Mouse (Mus musculus) megakaryocyte-erythroid progenitor cell, adult 5-6 weeks (primary cell): Measurements from ENCODE around the gene Dennd6a. TPM values are rescaled to one million over a fixed set of nuclear protein-coding genes. Genes with fewer than 3 reads are reported as not detected.

ENCODE experiments used
- ATAC-seq: replicated peaks from 2 replicates; pipeline ENCODE4 v1.8.0; 2016; ENCODE audit warnings: mild to moderate bottlenecking, inconsistent platforms; ENCODE audit not compliant: severe bottlenecking, poor library complexity, low FRiP score, low TSS enrichment
- total RNA-seq, 2 experiments: library from RNA; stranded (forward) in 1 of 2; stranded (reverse) in 1 of 2; fragments of 200-1000, 215-1000 nt in 1 of 2; fragments of >200 nt in 1 of 2; fragmentation: Nextera tagmentation in 1 of 2; gene quantifications; 2 replicates each; pipeline ENCODE4 v1.2.3; 2014 to 2017

The Dennd6a gene
- total RNA-seq, 2 experiments from 2014 or later: 33.8 to 34.6 TPM

DNA sequence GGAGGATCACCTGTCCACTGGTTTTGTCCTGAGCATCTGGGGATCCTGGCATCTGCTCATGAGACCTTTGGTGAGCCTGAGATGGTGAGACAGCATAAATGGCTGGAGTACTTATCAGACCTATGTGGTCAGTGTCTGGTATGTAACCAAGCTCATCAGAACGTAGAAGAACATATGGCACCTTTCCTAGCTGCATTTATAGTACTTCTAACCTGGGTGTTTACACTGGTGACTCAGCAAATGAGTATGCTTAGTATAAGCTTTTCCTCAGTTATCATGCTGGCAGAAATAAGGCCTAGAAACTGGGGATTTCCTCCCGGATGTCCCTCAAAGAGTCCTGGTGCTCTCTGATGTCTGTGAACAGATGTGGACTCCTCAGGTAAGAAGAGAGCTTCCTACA is 11.4 kb upstream of the Dennd6a start:
- no peak for ATAC-seq

DNA sequence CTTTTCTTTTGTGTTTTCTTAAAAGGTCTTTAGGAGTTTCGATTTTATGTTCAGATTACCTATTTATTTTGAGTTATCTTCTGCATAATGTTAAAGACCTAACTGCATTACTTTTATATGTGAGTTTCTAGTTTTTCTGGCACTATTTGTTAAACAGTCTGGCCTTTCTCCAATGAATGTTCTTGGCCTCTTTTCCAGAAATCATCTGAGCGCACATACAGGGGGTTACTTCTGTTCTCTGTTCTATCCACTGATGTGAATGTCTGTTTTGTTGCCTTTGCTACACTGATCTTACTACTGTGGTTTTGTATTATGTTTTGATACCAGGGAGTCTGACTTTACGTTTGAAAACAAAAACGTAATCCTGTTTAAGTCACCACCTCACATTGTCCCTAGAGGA is 3.8 kb upstream of the Dennd6a start:
- no peak for ATAC-seq

DNA sequence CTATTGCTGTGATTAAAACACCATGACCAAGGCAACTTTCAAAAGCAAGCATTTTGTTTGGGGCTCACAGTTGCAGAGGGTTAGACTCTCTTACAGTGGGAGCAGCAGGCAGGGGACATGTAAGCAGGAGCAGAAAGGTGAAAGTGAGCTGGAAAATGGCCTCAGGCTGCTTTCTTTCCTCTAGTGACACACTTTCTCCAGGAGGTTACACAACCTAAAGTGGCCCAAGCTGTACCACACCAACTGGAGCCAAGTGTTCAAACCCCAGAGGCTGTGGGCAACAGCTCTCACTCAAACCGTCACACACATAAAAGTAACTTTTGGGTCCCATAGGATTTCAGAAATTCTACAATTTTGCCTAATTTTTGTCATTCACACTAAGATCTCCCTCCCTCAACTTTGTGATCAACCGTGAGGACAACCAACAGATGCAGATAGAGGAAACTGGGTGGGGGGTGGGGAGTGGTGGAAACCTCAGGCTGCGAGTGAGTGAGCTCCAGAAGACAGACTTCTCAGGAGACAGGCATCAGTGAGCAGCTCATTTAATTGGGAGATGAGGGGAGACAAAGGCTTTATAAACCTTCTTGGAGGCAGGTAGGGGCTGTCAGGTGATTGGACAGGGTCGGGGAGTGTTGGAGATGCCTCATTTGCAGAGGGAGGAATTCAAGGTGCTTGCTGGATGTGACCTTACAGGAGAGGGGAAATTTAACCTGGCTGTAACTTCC is 1.5 kb upstream of the Dennd6a start:
- no peak for ATAC-seq

DNA sequence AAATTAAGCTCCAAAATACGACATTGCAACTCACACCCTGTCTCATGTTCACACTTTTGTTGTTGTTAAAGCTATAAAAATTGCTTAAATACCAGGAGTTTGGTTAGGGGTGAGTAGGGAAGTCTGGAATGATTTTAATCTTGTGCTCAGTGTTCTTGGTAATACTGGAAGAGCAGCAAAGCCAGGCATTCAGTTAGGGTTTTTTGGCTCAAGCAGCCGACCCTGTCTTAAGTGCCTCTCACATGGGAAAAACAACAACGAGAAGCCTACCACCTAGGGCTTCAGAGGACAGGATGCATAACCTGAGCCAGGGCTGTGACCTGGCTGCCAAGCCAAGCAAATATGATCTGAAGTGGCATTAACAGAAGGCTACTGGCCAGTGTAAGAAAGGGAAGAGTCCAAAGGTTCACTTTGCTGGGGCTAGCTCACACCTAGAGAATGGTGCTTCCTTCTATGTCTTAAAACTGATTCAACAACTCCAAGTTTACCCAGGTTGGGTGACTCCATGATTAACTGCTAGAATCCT is 2.7 kb downstream of the Dennd6a start:
- ATAC-seq: no peak

DNA sequence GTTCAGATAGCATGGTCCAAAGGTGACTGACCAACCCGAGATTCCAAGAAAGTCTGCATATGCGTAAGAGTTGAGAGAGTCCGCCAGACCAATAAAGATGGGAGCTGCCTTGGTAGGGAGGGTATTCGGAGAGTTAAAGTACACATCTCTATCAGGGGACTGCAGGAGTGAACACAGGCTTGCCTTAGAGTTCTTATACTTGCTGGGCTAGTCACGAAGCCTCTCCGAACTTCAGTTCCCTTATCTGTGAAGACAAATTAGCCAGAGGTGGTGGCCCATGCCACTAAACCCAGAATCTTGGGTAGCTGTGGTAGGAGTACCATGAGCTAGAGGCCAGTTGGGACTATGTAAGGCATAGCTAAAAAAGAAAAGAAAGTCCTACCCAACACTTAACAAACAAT is 5.1 kb downstream of the Dennd6a start:
- ATAC-seq: peak; percentile 81

DNA sequence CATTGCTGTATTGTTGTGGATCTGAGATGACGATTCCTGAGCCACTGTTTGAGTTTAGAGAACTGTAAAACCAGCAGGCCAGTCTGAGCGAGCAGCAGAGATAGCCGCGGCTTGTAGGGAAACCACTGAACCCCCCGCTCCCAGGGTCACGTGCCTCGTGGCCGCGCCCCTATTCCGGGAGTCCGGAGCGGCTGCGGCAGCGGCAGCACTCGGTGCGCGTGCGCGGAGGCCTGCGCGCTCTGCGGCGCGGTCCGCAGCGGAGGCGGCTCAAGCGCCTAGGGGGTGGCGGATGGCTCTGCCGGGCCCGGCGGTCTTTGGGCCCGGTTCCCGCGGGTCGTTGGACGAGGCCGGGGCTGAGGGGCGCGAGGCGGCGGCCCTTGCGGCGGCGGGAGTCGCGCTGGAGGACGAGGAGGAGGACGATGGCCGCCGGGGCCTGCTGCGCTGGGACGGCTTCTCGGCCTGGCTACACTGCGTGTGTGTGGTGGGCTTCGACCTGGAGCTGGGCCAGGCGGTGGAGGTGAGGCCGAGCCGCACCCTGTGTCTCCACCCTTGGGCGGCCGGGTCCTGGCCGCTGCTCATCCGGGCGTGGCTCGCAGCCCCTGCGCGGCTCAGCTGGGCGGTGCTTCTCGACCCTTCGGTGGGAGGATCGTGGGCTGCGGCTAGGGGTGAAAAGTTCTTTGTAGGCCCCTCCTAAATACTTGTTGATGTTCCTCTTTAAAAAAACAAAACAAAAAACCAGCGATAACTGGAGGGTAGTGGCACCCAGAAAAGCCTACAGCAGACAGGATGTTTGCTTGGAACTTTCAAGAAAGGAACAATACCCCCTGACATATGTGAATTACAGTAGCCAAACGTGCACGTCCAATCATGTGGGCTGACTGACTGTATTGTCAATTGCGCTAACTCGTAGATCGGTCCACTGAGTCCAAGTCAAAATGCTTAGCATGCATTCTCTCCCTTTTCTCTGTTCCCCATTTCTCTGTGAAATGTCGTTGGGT is 6.0 kb downstream of the Dennd6a start:
- ATAC-seq: peak; percentile 86

DNA sequence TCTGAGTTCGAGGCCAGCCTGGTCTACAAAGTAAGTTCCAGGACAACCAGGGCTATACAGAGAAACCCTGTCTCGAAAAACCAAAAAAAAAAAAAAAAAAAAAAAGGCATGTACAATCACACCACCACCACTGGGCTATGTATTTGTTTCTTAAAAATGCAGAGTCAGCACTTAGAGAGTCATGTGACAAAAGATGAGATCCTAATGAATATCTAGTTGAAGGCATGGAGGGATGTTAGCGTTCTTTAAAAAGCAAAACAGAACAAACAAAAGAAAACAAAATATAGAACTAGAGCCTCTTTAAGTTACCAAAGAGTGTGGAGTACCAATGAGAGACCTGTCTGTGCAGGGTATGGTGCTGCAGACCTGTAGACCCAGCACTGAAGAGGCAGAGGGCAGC is 10.0 kb downstream of the Dennd6a start:
- ATAC-seq: no peak

DNA sequence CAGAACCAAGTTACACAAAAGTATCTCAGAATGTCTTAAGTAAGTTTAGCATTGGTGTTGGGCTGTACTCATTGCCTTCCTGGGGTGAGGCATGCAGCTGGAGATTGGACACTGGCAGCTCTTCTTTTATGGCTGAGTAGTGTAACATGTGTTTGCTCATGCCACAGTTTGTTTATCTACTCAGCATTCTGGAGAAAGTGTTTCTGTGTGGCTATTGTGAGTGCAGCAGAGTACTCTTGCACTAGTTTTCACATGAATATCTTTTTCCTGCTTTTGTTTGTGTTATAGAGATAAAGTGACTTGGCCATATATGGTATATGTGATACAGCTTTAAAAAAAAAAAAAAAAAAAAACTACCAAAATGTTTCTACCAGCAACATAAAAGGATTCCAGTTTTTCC is 13.5 kb downstream of the Dennd6a start:
- peak; percentile 95 for ATAC-seq

DNA sequence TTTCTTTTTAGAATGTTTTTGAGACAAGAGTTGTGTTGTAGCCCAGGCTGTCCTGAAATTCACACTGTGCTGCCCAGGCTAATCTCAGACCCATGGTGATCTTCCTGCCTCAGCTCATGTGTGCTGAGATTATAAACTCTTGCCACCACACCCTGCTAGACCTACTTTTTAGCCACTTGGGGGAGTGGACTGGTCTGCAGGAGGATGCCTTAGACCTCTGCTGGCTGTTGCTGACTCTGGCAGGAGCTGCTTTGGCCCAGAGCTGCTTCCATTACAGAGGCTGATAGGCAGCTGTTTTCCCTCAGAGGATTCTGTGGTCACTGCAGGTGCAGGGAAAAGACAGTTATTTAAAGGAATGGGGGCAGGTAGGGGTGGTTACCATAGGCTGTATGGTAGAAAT is 17.7 kb downstream of the Dennd6a start:
- ATAC-seq: peak; percentile 66

DNA sequence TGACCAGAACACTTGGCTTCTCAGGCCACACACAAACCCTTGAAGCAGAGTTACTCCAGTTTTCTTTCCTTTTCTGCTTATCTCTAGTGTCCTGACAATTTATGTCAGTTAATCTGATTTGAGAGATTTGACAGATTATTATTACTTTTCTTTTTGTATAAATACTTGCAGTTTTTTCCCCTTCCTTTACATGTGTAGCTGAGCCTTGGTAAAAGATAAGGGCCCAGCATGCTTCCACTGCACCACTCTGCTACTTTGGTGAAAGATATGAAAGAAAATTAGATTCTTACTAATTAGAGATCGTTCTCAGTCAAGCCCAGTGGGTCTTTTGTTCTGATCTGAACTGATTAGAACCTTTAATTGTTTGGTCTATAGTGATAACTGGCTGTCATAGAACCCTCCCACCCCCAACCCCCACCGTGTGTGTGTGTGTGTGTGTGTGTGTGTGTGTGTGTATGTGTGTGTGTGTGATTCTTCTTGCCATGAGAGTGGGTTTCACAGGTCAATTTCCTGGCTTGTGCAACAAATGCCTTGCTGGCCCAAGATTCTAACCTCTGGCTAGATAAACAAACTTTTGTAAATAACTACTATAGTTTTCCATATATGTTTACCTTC is 19.7 kb downstream of the Dennd6a start:
- peak; percentile 38; the same call in 1 of the 2 replicates for ATAC-seq

DNA sequence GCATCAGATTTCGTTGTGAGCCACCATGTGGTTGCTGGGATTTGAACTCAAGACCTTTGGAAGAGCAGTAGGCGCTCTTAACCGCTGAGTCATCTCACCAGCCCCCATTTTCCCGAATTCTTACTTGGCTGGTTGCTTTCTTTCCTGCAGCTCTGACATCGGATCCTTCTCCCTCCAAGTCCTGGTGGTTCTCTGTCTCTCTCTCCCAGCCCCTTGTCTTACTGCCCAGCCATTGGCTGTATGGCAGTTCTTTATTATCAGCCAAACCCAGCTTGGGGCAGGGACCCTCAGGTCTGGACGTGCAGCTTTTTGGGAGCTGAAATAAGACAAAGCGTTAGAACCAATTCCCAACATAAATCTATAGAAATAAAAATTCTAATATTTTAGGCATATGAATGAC is 21.5 kb downstream of the Dennd6a start:
- ATAC-seq: peak; percentile 64

DNA sequence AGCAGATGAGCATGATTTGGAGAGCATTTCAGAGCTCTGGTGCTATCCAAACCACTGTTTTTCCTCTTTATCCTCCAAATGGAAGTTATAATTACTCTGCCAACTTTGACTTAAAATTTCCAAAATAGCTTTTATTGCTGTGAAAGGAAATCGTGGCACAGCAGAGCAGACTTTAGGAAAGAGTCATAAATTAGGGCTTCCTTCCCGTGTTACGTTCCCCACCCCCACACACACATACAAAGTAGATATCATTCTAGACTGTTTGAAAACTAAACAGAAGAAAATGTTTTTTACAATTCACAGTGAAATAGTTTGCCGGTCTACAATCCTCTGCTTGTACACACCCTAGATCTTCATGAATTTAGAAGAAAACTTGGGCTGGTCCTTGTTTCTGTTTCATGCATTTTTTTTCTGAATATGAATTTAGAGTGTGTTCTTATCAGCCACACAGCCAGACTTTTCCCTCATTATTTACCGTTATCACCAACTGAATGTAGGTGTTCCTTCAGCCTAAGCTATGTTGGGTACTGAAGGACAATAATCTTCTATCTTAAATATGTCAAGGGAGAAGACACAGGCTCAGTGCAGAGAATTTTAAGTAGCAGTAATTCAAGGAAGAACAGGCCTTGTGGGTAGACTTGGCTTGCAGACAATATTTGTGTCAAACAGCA is 22.2 kb downstream of the Dennd6a start:
- peak; percentile 58 for ATAC-seq

DNA sequence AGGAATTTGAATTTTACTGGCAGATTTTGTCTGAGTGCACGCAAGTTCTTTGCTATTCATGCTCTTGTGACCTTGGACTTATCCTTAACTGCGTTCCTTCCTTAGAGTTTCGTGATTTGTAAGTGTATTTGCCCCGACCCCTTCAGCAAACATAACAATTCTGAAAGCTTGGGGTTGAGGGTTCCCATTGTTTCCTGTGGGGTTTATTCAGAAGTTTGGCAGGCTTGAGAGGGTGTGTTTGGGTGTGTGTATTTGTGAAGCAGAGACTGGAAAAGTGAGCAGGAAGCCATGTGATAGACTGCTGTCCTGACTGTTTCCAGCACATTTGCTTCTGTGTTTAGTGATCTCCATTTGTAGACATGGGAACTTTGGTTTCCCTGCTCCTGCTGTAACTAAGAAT is 31.7 kb downstream of the Dennd6a start:
- no peak for ATAC-seq

DNA sequence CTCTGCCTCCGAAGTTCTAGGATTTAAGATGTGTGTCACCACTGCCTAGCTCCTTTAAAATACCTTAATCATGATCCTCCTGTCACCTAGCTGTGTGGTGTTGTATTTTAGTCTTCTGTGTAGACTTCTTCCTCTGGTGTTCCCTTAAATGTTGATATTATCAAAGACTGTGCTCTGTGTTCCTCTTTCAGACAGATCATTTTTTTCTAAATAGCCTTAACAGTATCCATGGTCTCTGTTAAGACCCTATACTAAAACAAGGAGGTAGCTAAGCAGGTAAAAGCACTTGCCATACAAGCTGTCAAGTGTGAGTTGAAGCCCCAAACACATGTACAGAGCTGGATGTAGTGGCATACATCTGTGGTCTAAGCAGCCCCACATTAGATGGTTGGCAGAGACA is 36.0 kb downstream of the Dennd6a start:
- no peak for ATAC-seq

DNA sequence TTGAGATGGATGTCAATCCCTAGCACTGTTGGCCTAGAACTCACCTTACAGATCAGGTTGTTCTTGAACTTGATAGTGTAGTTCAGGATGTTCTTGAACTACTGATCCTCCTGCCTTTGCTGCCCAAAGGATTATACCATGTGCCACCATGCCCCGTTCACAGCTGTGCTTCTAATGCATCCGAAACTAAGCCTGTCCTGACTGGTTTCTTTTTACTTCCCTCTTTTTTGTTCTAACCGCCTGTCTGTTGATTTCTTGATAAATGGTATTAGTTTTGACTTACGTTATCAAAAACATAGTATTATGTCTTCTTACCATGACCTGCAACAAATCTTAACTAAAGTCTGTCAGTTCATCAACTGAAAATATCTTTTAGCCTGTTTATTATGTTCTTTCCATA is 37.0 kb downstream of the Dennd6a start:
- ATAC-seq: no peak

DNA sequence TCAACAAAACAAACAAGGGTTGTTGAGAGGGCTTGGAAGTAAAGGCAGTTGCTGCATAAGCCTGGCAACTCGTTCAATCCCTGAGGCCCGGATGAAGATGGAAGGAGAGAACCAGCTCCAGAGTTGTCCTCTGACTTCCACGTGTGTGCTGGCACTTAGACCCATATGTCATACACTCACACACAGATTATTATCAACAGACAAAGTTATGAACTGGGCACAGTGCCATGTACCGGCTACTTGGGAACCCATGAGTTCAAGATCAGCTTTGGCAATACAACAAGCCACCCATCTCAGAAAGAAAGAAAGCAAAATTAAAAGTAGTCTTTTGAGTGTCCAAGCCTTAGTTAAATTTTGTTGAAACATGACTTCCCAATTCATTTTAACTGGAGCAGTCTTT is 51.6 kb downstream of the Dennd6a start:
- 0 out of 2 replicates have a peak, but pooled peaks have one; percentile 52 for ATAC-seq

DNA sequence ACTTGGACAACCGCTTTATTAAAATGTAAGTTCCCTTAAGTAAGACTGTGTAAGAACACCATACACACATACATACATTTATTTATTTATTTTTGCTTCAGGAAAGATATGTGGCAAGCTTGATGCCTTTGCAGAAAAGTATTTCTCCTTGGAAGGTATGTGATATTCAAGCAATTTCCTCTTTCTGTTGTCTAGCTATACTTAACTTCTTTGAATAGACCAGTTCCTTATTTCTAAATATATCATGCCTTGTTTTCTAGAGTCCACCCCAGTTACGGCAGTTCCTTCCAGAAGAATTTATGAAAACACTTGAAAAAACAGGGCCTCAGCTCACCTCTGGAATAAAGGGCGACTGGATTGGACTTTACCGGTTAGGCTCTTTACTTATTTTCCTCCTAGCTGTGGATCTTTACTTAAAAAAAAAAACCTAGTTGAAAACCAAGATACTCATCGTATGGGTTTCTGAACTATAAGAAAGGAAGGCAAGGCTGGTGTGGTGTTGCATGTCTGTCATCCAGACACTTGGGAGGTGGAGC is 53.0 kb downstream of the Dennd6a start:
- ATAC-seq: no peak

DNA sequence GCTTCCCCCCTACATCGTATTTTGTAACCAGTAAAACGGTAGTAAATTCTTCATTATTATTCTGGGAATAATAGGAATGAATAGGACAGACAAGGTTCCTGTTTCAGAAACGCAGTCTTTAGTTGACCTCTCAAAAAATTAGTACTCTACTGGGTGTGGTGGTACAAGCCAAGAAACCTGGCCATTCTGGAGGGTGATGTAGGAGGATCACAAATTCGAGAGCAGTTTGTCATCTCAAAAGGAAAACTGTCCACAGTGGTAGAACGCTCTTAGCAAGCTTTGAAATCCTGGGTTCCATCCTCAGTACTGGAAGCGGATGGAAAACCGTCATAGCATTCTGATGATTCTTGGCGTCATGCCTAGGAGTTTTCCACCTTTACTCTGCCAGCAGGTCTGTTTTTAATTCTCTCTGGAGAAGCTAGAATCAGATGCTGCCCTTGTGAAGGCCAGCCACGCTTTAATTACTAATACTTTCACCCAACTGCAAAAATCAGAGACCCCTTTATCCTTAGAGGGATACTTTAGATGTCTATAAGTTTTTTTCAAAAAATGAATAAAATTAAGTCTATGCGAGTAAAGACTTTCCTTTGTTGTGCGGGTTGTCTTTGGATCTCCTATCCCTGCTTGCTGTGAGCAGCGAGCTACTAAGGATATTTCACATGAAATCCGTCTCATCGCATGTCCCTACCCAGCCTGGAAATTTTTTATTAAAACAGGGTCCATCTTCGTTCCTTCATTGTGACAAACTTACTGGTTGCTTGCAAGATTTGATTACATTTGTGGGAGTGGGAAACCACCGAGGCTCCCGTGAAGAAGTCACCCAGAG is 63.6 kb downstream of the Dennd6a start:
- no peak; the same call in 1 of the 2 replicates for ATAC-seq
